Mouse (Mus musculus): ENCODE results near the gene Nanos3.
A peak's percentile ranks its signal among the peaks of the same experiment; 100 is the strongest.

Gene Nanos3

DNA sequence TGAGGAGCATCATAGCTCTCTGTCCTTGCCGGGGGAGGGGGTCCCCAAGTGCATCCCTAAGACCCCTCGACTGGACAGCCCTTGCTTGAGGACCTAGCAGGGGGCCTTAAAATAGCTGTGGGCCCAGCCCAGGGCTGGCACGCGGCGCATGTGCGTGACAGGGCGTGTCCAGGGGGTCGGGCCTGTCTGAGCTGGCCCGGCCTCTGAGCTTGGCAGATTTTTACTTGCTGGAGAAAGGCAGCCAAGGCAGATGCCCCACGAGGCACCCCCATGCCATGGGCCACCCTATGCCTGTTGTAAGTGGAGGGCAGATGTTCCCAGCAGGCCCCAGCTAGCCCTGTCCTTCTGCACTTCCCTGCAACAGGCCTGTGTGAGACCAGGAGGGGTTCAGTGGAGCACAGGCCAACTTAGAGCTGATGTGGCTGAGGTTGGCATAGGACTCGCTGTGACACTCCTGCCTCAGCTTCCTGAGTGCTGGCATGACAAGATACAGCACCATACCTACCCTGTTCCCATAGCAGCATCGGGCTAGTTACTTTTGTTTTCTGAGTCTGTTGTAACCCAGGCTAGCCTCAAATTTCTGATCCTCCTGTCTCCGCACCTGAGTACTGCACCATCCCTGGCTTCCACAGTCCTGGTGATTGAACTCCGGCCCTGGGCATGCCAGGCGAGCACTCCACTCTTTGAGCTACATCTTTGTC lies 16.7 kb upstream of the Nanos3 start:
- DNase-seq (ENCODE audit: low read depth), result no peak

DNA sequence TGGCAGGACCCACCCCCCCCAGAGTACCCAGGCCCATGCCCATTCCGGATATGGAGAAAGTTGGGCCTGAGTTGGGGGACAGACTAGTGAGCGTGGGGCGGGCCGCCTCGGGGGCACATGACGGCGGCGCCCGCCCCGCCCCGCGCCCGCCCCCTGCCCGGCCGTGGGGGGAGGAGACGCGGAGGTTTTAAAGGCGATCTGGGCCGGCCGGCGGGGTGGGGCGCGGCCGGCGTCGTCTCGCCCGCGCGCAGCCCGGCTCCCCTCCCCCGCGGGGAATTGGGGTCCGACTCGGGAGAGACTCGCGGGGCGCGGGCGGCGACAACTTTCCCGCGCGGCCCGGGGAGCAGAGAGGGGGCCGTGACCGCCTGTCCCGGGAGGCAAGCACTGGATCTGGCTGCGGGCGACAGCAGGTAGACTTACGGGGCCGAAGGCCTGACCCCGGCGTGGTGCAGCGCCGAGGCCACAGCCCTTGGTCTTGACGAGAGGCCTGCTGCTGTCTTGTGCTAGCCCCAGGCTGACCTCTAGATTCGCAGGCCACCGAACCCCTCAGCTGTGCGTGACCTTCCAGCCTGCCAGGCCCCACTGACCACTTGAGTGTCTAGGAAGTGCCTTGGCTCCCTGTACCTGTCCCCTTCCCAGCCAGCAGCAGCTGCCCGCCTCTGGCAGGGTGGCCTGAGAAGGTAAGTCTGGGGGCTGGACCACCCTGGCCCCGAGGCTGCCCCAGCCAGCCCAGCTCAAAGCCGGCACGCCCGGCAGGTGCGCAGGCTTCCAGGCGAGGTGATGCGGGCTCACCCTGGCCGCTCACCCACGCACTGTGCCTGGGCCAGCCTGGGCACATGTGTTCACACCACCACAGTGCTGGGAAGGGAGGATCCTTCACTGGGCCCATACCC lies 15.9 kb upstream of the Nanos3 start:
- DNase-seq (ENCODE audit: low read depth), result no peak

DNA sequence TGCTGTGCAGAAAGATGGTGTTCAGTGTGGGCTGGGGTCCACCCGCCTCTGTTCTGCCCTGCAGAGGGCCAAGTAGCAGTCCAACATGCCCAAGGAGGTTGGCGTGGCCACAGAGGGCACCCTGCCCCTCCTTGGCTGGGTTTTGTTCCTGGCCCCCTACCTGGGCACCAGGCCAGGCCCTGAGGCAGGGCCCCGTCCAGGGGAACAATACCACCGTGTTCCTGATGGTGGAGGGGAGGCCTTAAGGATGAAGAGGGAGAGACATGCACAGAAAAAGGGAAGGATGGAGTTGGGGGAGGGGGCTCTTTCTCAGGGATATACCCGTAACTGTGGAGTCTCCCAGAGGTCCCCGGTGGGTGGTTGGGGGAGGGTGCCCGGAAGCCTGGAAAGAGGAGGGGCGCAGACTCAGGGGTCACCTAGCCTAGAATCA lies 15.1 kb upstream of the Nanos3 start:
- no peak for DNase-seq (ENCODE audit: low read depth)

DNA sequence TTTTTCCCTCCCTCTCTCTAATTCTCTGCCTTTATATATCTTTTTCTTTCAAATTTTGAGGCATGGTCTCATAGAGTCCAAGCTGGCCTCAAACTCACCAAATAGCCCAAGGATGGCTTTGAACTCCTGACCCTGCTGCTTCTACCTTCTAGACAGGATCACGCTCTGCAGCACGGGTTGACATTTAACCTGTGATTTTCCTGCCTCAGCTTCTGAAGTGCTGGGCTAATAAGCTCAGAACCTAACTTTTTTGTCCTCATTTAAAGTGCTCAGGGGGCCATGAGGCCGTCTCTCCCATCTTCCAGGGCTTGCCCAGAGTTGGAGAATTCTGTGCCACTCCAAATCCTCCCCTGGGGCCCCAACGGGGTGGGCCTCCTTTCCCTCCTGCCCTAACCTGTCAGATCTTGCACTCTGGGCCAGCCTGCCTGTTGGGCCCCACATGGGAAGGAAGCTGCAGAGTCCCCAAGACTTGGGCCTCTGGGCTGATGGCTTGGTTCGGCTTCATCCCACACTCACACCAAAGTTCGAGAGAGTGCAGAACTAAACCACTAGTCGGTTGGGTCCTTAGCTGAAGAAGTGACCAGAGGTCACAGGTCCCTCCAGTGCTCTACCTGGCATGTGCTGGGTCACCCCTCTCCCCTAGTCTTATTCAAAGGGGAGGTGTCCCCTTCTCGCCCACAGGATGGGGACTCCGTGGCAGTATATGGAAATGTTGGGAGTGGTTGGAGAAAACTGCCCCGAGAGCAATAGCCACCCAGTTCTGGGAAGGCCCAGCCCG lies 14.5 kb upstream of the Nanos3 start:
- DNase-seq (ENCODE audit: low read depth), result no peak

GRCm38 (mm10) chr8:84198871-84199270 lies 13.9 kb upstream of the Nanos3 start:
- no peak for DNase-seq (ENCODE audit: low read depth)

- DNase-seq (ENCODE audit: low read depth), result peak; percentile 90
Measured at GRCm38 (mm10) chr8:84197922-84198774, 13.1 kb upstream of the Nanos3 start.

DNA sequence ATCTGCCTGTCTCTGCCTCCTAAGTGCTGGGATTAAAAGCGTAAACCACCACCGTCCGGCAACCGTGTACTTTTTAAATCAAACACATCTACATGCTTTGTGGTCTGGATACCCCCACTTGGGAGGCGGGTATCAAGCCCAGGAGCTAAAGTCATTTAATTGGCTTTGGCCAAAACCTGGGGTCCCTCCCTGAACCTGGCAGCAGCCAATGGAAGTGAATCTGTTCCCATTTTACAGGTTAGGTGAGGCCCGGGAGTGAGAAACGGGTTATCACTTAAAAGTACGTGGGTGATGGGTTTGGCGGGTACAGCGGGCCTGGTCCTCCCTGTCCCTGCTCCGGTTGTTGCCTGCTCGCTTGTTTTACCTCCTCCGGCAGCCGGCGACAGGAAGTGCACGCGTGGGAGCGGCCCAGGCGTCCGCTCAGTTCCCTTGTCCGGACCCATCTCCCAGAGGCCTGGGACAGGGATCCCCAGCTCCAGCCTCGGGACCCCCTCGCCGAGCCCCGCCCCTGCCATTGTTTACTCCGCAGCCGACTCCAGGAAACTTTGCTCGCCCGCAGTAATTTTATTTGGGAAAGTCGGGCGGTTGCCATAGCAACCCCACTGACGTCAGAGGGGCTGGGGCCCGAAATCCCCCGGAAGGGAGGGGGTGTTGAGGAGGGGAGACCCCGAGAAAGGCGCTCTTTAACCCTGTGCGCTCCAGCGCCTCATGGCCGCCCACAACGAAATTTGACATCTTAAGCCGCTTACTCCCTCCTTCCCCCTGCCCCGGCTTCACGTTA lies 12.3 kb upstream of the Nanos3 start:
- no peak for DNase-seq (ENCODE audit: low read depth)

DNA sequence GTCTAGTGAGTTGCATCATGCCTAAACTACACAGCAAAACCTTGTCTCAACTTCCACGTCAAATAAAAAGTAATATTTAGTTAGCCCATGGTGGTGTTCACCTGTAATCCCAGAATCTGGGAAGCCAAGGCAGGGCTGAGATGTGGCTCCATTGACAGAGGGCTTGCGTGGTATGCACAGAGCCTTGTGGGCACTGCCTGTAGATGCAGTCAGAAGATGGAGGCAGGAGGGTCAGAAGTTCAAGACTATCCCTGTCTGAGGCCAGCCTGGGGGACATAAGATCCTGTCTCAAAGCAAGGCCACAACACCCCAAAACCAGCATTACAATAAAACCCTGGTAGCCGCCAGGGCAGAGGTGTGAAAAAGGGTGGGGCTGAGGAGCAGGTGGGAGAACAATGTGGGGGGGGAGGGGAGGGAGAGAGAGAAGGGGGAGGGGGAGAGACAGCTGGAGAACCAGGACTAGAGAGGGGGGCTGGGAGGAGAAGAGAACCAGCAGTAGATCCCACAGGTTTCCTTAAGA lies 9.3 kb upstream of the Nanos3 start:
- DNase-seq (ENCODE audit: low read depth), result no peak

GRCm38 (mm10) chr8:84193566-84193965 lies 8.5 kb upstream of the Nanos3 start:
- no peak for DNase-seq (ENCODE audit: low read depth)

DNA sequence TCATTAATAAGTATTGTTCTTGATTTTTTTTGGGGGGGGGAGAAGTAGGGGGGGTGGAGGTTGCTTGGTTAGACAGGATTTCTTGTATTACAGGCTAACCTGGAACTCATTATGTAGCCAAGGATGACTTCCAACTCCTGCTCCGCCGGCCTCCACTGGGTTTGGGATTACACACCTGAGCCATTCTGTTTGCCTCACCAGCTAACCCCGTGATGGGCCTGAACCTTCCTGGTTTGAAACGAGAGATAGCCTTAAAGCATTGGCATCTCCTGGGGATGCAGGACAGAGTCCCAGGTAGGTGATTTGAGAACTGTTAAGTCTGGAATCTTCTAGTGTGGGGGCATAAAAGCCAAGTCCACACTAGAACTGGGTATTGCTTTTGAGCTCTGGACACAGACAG lies 8.1 kb upstream of the Nanos3 start:
- no peak for DNase-seq (ENCODE audit: low read depth)

DNA sequence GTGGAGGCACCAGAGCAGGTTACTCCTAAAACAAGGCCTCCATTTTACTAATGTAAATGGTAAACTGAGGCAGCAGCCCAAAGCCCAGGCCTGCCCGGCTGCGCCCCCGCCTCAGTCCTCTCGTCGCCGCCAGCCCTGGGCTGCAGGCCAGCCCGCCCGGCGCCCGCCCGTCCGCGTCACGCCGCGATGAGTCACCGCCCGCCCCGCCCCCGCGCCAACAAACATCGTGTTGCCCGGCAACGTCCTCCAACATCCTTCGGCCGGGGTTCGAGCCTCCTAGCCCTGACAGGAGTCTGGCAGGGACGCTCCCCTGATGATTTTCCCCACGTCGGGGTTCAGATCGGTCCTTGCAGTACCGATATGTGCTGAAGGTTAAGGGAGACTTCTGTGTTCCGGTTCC lies 7.5 kb upstream of the Nanos3 start:
- DNase-seq (ENCODE audit: low read depth), result no peak

DNA sequence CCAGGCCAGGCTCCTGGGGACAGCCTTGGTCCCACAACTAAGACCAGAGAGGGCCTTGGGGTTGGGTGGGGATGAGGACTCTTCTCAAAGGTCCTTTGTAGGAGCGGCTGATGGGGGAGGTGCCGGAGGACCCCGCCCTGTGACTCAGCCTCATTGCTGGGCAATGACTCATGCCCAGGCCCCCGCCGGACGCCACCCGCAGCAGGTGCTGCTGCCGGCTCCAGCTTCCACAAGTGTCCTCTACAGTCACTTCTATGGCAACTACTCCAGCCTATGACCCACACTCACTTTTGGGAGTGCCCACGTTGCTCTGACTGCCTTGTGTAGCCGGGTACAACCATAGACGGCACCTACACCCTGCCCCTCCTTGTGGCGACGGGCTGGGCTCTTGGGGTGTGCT lies 7.0 kb upstream of the Nanos3 start:
- DNase-seq (ENCODE audit: low read depth), result no peak

DNA sequence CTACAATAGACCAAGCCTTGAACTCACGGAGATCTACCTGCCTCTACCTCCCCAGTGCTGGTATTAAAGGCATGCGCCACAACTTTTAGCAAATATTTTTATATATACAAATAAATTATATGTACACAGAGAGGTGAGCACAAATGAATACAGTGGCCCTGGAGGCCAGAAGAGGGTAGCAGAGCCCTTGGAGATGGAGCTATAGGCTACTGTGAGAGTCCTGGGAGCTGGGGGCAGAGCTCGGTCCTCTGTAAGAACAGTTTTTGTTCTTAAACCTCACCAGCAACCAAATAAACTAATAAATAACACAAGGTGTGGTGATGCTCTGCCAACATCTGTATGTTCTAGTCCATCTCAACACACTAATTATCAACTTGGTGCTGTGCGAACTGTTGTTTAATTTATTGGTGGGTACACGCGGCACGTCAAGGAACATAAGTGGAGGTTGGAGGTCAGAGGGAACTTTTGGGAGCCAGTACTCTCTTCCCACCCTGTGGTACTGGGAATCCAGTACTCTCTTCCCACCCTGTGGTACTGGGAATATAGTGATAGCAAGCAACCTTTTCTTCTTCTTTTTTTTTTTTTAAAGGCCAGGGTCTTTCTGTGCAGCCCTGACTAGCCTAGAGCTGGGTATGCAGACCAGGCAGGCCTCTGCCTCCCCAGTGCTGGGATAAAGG lies 5.3 kb upstream of the Nanos3 start:
- no peak for DNase-seq (ENCODE audit: low read depth)

- no peak for DNase-seq (ENCODE audit: low read depth)
Measured at GRCm38 (mm10) chr8:84189603-84190002, 4.6 kb upstream of the Nanos3 start.

DNA sequence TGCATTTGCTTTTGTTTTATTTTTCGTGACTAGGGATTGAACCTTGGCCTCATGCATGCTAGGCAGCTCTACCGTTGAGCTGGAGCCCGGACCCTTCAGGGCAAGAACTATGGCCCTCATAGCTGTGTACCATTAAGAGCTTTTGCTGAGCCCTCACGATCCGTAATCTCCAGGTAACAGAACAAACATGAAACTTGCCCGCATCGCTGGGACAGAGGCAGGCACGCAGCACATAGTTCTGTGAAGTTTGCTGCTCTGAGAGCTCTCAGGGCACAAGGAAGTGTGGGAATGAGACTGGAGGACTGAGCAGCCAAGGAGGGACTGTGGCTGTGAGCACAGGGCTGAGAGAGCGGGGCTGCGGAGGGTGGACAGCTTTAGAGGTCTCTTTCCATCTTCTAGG lies 3.7 kb upstream of the Nanos3 start:
- DNase-seq (ENCODE audit: low read depth), result no peak

GRCm38 (mm10) chr8:84187065-84187755 lies 2.2 kb upstream of the Nanos3 start:
- no peak for DNase-seq (ENCODE audit: low read depth)

GRCm38 (mm10) chr8:84186547-84186946 lies 1.5 kb upstream of the Nanos3 start:
- DNase-seq (ENCODE audit: low read depth), result no peak

DNA sequence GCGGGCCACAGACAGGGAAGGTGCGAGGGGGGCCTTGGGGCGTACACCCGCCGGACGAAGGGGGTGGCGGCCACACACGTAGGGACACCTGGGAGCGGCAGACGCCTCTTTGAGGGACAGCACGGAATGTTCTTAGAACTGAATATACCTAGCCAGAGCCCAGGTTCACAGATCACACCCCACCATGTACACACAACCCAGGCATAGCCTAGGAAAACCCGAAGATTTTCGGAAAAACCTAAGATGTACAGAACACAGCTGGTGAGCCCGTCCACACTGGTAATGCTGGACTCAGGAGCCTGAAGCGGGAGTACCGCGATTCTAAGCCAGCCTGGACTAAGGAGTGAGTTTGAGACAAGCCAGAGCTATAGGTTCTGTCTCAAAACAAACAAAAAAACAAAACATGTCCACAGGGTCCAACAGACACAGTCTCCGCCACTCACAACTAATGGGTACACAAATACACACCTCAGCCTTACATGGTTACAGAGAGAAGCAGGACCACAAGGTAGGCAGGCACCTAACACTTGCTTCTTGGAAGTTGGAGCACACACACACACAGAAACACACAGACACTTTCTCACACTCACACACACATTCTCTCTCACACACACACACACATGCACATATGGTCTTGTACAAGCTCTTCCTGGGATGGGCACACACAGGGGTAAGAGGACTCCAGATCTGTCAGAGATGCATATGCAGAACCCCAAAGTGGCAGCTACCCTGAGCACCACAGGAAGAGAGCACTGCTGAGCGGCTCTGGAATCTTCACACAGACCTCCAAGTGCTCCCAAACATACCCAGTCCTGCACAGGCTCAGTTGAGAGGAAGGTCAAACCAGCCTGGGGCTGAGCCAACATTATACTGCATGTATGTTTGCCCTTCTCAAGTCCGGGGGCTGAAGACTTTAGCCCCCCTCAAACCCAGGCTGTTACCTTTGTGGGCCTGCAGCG lies 653 bp downstream of the Nanos3 start:
- no peak for DNase-seq (ENCODE audit: low read depth)

All from fibroblast of lung, adult 2 months (primary cell).